Mouse (Mus musculus): ENCODE measurements around the gene Mfsd5.

- no peak for TF ChIP-seq TAL1 (IDR thresholded peaks at IDR 0.05; ENCODE audit: low read length)
- TF ChIP-seq GATA1 (IDR thresholded peaks at IDR 0.05; ENCODE audit: low read length) = no peak
These were observed 32.2 kb downstream of the Mfsd5 start for GRCm38 (mm10) chr15:102311489-102311888.

Data from erythroblast, embryonic 14.5 days (primary cell).